Mouse (Mus musculus) retina, embryonic 14.5 days (tissue): ENCODE measurements at regions not wholly inside any gene's neighbourhood (a gene's known extent, or its start where the extent isn't known, plus 50 kb on each side); places are given as distances from the start of the nearest gene placed in this dataset.

Experiments used
- DNase-seq: peaks from one replicate; pipeline ENCODE4 v3.0.0-alpha.2; 2015; ENCODE audit warnings: low spot score

- no peak for DNase-seq
These were observed 519.5 kb upstream of the Cited2 start for GRCm38 (mm10) chr10:17203416-17204110.

GRCm38 (mm10) chr10:17204153-17204552 lies 518.9 kb upstream of the Cited2 start:
- DNase-seq, result no peak

DNA sequence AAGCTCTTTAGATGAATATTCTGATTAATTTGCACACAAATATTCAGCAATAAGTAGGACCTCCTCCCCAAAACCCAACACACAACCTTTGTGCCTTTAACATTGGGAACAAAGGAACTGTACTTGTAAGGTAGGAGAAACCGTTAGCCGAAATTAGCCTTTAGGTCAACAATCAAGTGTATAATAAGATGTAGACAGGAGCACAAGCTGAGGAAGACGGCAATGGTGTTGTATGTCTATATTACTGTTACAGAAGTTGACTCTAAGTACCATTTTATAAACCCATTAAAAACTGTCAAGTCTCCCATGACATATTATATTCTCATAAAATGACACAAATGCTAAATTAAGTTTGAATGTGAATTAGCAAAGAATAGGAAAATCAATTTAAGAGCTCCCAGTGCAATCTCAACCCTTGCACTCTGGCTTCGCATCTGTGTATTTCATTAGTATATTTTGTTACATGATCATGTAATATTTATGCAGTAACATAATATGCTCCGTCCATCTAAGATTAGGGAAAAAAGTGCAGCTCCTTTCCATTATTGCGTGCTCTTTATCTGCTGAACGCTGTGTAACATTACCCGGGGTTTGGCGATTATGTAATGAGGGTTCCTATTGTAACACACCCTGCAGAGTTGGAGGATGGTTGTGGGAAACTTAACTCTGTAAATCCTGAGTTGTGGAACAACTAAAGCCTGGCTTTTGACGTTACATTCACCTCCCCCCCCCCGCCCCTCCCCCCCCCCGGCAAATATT lies 510.3 kb upstream of the Cited2 start:
- DNase-seq, result no peak

GRCm38 (mm10) chr10:17213310-17214064 lies 509.5 kb upstream of the Cited2 start:
- DNase-seq, result peak; percentile 31

- no peak for DNase-seq
These were observed 509.0 kb upstream of the Cited2 start for GRCm38 (mm10) chr10:17214065-17214440.

DNA sequence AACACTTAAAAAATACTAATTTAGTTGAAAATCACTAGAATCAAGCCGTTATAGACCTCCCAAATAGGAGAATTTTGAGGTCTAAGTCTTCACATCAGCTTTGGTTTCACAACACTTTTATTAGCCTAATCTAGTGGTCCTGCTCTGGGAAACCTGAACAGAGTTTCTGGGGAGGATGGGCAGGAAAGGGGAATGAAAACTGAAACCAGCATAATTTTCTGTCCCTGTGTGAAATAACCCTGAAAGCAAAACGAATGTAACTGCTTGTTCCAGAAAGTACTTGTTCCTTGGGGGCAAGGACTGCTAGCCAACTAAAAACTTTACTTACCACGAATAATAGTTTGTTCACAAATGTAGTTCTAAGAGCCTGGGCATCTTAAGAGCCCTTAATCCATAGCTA lies 508.0 kb upstream of the Cited2 start:
- DNase-seq, result no peak

- DNase-seq, result no peak
These were observed 501.5 kb upstream of the Cited2 start for GRCm38 (mm10) chr10:17221495-17221894.

DNA sequence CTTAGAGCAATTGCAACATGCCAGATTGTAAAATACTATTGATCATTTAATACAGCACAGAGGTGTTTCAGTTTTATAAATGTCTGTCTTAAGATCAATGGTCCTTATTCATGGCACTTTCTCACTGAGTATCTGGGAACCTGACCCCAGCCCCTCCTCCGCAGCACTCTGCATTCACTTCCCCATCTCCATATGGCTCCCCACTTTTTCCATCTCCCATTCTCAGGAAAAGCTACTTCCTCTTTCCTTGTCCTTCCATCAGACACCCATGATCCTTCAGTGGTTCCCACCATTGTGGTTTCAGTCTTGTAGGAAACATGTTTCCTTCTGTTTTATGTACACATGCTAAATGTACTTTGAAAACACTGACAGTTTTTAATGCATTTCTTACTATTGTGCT lies 497.3 kb upstream of the Cited2 start:
- no peak for DNase-seq

DNA sequence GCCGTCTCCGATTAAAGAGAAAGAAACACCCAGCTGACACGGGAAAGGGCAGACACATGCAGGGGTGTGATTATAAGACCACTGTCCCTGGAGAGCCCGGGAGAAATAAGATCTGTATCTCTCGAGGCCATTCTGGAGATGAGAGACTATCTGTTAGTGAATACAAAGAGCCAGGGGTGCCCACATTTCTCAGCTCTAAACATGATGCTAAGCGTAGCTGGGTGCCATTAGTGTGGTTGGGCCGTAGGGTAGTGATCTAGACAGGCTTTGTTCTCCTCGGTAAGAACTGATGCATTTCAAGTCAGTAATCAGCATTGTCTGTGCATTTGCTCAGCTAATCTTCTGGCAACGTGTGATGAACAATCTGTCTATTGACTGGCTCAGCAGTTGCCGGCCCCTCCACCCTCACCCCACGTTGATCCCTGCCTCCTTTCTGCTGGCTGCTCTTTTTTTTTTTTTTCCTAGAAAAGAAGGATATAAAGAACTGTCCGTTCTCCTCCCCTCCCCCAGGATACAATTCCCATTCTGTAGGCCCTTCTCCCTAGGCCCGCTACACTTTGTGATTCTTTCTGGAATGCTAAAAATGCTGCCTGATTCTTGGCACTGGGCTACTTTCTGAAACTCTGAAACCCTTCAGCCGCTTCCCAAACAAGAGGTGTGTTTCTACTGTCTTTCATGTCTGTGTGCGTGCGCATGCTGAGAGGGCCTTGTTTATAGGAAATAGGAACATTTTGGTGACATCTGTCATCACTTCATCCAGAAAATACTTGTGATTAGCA lies 492.8 kb upstream of the Cited2 start:
- DNase-seq, result peak; percentile 77

GRCm38 (mm10) chr10:17235955-17236650 lies 486.9 kb upstream of the Cited2 start:
- DNase-seq, result no peak

GRCm38 (mm10) chr10:17236761-17237160 lies 486.3 kb upstream of the Cited2 start:
- DNase-seq, result no peak

- no peak for DNase-seq
These were observed 485.6 kb upstream of the Cited2 start for GRCm38 (mm10) chr10:17237463-17237862.

GRCm38 (mm10) chr10:17237918-17238850 lies 484.8 kb upstream of the Cited2 start:
- DNase-seq, result peak; percentile 69

GRCm38 (mm10) chr10:17248270-17248669 lies 474.7 kb upstream of the Cited2 start:
- DNase-seq, result no peak

GRCm38 (mm10) chr10:17253040-17253439 lies 470.0 kb upstream of the Cited2 start:
- DNase-seq, result peak; percentile 72

DNA sequence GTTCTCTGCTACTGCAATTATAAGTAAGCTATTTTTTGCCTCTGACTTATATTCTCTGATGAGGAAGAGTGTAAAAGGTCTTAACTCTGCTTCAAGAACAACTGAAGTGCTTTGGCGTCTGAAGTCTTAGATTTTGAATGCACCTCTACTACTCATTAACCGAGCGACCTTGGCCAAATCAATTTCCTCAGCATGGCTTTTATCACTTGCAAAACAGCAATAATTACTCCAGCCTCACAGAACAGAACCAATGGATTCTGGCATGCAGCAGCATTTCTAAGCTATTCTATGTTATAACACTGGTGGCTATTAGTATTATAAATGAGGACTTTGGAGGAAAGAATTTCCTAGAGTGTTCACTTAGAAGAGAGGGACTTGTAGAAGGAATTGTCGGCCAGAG lies 462.9 kb upstream of the Cited2 start:
- no peak for DNase-seq

- no peak for DNase-seq
These were observed 462.4 kb upstream of the Cited2 start for GRCm38 (mm10) chr10:17260615-17261014.

DNA sequence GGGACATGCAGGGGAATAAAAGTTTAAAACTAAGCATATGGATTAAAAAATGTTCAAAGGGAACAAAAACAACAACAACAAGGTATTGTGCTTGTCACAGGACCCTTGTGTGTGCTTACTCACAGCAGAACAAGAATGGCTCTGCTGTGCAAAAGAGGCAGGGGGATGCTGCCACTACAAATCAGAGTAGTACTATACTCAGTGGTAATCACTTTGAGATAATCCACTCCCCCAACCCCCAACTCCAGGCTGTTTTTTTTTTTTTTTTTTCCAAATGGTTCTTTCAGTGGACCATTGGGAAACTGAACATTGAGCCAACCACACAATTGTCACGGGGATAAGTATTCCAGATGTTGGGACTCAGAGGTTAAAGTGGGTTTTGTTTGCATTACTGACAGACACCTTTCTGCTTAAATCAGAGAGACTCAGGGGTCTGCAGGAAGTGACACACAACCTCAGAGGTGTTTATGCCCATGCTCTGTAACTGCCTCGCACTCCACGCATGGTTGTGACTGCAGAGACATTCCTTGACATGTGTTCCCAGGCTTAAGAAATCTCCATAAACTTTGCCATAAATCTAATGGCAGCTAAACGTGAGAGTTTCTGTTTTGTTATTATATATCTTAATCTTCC lies 461.7 kb upstream of the Cited2 start:
- DNase-seq, result no peak

DNA sequence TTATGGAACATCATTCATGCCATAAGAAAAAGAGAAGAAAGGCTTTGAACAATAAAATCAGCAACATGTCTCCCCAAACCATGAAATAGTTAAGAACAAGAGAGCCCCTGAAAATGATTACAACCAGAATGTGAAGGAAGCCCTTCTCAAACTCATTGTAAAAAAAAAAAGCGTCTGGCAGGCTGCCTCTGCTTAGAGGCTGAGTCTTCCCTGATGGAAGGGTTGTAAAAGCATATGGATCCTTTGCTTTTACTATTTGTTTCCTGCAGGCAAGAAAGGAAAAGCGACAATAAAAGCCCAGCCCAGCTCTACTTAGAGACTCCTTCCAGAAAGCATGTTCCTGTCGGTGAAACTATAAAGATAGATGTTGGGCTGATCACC lies 461.2 kb upstream of the Cited2 start:
- DNase-seq, result no peak

DNA sequence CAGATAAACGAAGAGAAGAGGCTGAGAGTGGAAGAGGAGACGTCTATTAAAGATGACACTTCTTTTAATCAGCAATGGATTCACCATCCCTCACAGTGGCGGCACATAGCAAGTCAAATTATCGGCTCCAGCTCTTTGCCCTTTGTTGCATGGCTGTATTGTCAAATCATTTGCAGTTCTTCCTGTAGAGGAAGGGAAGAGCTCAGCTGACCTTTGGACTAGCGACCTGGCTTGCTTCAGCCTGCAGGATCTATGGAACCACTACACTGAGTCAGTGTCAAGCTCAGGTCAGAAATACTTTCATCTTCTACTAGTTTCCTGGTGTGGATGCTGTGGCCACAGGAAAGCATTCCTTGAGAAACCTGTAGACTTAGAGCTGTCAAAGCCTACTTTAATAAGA lies 450.4 kb upstream of the Cited2 start:
- no peak for DNase-seq
